Mouse (Mus musculus) heart, postnatal 36 days (tissue): ENCODE measurements around the gene Dbx1. TPM values are rescaled to one million over a fixed set of nuclear protein-coding genes. Genes with fewer than 3 reads are reported as not detected.

Source experiments
- DNase-seq, 2 experiments: peaks; one replicate each; pipeline ENCODE4 v3.0.0; 2021 to 2022
- intact Hi-C: fragments of 180-260 bp; cut with DNase I; formaldehyde crosslinking; loops from one replicate; pipeline ENCODE4 v1.15.1; 2025
- total RNA-seq, 2 experiments: library from RNA; stranded (reverse); gene quantifications; 2 replicates each; pipeline ENCODE4 v1.2.3; 2021

Dbx1 gene
- total RNA-seq, result not detected

DNA sequence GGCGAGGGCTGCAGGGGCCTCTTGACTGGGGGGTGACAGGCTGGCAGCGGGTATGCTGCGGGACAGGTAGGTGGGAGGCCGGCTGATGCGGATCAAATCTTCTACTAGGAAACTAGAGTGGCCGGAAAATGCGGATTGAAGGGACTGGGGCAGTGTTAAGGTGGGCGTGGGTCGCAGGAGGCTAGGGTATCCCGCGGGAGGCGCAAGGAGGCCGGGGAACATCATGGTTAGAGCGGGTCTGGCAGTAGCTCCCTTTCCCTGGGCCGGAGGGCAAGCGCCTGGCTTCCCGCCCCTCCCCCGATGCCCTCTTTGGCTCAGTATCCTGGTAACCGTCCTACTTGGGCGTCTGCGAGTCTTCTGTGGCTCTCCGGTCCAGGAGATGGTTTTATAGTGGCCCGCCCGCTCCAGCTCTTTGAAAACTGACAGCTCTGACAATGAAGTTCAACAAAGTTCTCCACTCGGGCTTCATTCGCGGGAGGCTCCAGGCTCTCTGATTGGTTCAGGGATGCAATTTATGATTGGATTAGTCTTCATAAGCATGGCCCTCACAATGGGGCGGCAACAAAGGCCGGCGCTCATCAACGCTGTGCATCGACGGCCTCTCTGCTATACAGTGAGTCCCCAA, at the start of gene Dbx1:
Dbx1 (minus strand) TSS at position 359 of the 625 bp plus-strand sequence.
- intact Hi-C loops, result no loop called here
- no peak for DNase-seq

DNA sequence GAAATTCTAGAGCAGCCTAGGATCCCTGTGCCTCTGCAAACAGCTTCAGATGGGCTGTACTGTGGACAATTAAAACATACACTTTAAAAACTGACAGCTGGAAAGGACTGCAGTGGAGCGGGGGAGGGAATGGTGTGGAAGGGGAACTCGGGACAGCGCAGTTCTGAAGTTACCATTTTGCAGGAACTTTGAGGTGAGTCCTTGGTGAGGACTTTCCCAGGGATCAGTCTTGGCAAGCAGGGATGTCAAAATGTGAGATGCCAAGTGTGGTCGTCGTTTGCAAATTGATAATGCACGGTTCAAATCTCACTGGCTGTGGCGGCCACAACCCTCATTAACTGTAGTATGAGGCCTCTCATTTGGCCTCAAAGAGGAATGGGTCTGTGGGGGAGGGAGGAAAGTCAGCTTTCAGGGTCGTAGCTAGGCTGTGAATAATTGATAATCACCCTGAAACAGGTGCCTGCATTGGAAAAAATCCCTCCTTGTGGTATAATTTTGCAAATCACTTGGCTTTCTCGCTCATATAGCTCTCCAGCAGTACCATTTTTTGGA, 42.3 kb upstream of the Dbx1 start:
- intact Hi-C loops, result no loop called here
- no peak for DNase-seq

DNA sequence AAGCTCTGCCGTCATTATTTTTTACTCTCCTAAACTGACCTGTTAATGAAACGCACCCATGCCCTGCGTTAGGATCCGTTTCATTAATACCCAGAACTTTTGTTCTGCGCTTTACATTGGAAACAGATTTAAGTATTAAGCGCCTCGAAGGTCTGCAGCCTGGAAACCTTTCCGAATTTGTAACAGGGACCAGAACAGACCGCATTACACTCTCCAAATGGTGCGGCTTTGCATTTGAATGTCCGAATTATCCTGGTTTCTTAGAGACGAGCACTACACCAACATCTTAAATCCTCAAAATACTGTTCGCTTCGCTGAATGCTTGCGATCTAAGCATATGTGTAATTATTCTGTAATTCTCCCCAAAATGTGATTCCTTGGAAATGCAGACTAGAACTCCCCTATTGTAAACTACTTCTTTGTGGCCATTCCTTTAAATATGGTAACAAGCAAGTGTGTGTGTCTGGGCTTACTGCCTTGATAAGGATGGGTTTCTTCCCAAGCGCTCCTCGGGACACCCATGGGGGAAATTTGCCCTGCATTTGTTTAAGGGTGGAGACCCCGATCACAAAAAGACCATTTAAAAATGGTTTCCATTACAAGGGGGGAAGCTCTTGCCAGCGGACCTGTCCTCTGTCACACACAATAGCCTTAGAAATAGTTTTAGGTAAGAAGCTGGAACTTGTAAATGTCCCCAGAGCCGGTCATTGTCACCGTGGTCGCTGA, 41.6 kb upstream of the Dbx1 start:
- intact Hi-C loops, result no loop called here
- DNase-seq, result no peak

DNA sequence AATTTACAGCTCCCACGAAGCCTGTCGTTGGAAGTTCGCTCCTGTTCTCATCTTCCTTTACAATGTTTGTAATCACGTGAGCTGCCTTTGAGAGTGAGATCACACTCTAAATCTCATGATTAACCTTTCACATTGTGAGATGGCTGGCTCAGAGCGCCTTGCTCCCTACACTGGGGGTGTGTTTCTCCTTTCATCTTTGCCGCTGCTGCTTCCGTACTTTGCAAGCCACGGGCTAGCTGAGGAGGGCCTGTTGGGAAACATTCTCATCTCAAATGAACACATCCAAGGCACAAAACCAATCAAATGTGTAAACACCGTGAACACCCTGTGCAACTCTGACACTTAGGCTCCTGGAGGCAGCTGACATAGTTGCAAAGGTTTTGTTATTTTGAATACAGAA, 40.5 kb upstream of the Dbx1 start:
- intact Hi-C loops, result no loop called here
- DNase-seq, result no peak

DNA sequence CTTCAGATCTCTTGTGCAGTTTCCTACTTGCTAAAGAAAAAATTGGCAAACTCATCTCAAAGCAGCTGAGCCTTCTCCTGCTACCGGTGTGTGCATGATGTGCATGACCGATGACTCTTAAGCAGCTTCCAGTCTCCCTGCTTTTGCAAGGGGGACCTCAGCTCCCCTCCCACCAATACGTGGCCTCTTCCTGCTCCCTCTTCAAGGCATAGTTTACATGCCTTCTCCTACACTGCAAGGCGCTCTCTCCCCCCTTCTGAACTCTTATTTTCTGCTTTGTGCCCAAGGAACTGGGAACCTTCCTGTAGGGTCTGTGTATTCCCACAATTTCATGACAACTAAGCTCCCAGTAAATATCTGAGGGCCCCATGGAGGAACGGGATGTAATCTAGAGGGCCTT, 40.0 kb upstream of the Dbx1 start:
- intact Hi-C loops, result no loop called here
- no peak for DNase-seq

DNA sequence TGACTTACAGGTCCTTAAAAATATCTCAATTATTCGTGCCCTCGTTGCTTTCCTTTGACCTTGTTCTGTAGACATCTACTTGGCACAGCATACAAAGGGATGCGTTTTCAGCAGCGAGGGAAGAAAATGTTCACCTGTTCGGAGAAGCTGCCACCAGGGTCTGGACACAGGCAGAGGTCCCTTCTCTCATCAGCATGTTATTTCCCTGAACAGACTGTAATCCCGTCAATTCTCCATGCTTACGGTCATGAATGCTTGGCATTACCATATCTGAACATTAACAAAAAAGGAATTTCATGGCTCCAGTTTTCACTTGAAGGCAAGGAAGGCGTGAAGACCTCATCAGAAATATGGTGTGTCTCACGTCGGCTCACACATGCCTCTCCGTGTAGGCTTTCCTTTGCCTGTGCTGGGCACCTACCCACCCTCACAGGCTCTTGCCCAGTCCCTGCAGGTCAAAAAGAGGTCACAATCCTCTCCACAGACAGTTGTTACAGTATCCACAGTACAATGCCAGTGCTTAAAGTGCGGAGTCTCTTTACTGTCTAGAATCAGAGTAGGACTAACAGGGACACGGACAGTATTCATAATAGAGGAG, 31.7 kb upstream of the Dbx1 start:
- intact Hi-C loops, result no loop called here
- no peak for DNase-seq

DNA sequence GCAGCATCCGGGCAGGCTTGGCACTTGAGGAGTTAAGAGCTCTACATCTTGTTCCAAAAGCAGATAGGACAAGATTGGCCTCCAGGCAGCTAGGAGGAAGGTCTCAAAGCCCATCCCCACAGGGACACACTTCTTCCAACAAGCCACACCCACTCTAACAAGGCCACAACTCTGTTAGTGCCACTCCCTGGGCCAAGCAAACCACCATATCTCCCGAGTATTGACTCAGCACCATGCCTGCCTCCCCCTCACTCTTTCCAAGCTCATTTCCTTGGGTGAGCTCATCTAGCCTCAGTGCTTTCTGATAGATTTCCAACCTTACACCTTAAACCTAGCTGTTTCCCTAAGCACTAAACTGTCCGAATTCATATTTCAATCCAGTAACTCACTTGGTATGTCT, 26.9 kb upstream of the Dbx1 start:
- no peak for DNase-seq
- intact Hi-C loops, result no loop called here

DNA sequence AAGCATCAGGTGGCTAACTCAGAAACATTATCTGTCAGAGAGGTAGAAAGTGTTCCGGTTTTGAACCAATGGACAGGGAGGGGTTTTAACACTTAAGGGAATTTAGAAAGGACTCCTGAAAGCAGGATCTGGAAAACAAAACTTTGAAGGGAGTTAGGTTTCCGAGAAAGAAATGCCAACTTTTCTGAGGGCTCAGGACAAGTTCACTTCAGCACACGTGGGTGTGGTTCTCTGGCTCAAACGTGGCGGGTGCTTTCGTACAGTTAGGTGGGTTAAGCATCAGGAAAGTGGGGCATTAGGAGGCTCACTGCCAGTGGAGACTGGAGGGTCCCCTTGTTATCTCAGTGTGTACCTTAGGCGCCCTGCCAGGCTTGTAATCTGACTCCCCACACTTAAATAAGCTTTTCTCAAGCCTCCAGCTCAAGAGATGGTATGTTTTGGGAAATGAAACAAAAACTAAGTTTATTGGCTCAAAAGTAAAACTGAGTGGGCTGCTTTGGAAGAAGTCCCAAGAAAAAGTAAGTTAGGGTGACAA, 25.9 kb upstream of the Dbx1 start:
- DNase-seq, result no peak

DNA sequence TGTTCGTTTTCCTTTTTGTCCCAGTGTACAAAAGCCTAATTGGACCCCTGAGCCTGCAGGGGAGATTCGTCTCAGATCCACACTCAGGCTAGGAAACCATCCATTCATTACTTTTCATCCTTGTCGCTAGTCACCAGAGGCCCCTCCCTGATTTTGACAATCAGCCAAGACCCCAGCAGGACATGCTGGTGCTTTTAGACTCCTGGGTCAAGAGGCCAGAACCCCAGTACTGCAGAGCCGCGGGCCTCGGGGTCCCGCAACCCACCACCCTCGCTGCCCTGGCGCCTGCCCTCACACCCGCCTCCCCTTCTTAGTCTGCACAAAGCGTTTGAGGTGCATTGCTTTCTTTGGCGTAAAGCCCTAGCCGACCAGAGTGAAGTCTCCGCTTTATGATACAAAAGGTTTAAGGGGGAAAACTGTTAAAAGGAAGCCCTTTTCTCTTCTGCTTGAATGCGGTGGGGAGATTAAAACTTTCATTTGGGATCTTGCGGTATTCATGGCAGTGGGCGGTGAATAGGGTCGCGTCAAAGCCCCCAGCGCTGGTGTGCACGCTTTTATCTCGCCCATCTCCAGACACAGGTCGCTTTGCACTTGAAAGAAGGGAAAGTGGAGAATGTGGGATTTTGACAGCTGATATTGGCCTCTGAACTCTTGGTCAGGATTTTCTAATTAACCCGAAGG, 25.3 kb upstream of the Dbx1 start:
- intact Hi-C loops, result no loop called here
- no peak for DNase-seq

More for the DNA sequence above, 25.9 kb upstream of the Dbx1 start:
- intact Hi-C loops, result no loop called here

DNA sequence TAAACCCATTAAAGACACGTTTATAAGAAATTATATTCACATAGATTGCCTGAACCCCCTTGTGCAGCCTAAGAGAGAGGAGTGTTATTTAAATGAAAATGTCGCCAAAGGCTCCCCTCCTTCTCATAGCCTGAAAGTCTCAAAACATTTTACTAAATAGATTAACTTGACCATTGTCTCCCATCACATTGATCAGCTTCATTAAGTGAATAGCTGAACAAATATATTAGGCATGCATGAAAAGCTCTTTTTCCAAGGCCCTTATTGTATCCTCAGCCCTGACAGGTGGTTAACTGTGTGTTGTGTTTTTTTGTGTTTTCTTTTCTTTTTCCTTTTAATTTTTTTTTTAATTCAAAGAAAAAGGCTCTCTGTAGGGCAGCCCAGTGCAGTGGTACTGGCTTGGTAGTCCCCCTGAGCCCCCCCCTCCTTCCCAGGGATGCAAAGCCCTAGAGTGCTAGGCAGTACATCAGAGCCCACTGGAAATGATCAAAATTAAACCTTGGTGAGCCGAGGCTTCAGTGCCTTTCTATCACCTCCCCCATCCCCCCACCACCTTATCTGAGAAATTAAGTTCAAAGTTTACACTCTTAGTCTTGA, 4.2 kb upstream of the Dbx1 start:
- intact Hi-C loops, result no loop called here
- DNase-seq, result no peak

DNA sequence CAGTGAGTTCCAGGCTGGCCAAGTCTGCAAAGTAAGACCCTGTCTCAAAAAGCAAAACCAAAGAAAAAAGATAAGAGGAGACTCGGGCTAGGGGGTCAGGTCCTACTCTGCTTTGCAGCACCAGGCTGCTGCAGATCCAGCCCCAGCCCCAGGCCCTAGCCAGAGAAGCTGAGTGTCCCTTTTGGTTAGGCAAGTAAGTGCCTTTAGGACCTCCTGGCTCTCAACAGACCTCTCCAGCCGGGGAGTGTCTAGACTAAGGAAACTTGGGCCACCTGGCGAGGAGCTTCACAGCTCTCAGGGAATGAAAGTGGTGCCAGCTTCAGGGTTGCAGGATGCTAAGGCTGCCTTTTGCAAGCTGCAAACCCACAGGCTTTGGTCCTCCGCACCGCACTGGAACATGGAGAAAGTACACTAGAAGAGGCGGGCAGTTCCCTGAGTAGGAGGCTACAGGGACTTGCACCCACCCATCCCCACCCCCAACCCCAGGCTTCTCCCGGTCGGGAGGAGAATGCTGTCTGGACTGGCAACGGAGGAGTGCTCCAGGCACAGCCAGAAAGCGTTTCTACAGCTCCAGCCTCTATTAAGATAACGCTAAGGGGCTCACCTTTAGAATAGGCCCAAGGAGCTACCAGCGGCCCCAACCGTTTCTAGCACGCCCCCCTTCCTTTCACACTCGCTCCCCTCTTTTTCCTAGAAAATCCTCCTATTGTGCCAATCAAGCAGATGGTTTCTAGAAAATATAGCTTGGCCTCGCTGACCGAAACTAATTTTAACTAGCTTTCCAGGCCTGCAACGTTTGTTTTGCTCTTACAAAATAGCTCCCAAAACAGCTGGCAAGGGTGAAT, 3.4 kb upstream of the Dbx1 start:
- intact Hi-C loops, result no loop called here
- DNase-seq, result no peak

DNA sequence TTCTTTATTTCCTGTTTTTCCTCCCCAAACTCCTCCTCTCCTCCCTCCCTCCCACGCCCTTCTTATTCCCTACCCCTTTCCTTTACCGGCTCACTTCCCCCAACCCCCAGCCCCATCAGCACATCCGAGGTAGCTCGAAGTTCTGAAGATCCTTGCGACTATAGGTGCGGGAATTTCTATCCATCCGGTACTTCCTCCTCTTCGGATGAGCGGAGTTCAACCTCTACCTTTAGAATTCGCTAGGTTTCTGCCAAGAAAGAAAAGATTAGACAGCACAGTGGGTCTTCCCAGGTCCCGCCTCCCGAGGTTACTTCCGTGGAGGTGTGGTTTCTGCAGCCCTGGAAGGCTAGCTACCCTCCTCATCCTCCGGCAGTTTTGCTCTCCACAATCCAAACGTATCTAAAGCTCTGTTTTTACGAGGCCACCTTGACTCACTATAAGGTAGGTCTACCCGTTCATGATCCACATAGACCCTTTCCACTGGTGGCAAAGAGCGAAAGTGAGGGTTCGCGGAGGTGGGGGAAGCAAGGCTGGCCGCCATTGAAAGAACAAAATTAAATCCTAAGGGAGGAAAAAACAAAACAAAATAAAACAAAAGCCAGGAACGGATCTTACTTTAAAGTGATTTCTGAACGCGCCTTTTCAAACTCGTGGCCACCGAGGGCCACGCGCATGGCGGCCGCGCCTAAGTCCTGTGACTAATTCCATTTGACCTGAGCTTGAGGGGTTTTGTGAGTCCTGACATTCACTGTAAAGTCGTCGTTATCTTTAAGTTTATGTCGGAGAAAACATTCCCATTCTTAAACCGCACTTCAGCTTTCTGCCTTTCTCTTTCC, 2.5 kb upstream of the Dbx1 start:
- intact Hi-C loops, result no loop called here

DNA sequence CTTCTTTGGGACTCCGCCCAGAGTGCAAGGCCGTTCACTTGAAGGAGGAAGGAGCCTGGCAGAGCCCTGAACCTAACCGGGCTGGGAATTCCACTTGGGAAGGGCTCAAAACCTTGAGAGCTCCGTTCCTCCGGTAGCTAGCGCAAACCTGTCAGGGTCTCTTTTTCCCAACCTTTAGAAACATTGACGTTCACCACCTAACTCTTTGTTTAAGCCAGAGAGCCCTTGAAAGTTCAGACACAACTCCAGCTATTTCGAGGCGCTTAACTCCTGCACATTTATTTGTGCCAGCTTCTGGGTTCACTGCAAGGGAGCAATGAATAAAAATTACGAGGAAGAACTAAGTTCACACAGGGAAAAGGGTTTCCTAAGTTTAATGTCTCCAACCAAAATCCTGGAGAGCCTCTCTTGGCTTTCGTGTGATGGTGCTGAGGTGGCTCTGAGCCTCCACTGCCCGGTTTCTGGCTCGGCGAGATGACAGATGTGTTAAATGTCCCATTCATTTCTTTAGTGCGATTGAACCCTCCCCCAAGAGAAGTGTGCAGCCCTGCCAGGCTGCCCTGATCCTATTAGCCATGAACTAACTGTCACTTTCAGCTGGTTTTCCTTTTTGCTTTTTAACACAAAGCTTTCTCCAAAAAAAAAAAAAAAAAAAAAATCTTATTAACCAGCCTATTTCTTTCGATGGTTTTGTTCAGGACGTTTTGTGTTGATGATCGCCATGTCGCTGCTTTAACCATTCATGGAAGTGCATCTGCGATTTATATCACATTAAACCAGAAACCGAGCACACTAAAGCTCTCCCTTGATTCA, 1.4 kb upstream of the Dbx1 start:
- no peak for DNase-seq
- intact Hi-C loops, result no loop called here

More for the DNA sequence above, 2.5 kb upstream of the Dbx1 start:
- DNase-seq, result no peak

DNA sequence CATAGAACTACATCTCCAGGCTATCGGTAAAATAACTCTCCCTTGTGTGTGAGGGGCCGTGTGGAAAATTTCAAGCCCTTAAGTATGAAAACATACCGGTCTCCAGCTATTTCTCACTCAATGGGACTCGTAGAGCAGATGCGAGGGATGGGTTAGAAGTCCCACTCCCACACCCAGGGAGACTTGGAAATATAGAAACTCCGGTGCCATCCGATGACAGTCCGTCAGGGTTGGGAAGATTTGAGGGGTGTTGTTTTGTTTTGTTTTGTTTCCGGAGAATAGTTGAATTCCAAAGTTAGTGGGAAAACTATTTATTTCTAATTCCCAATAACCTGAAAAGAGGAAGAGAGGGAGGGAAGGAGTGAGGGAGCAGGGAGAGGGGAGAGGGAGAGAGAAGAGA, 632 bp upstream of the Dbx1 start:
- intact Hi-C loops, result no loop called here
- no peak for DNase-seq

DNA sequence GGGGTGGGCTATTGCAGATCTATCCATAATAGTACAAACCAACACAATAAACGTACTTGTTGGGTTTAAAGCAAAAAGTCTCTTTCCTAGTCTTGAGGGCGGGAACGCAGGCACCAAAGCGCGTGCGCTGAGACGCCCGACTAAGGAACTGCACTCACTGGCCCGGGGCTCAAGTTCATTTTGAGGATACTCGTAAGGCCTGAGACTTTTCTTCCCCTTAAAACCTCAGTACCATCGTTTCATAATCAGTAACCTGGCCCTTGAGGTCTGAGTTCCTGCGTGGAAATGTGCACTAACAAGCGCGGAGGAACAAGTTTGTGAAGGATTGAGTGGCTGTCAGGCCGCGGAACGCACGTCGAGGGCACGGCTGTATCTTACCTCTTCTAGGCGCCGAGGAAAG, 678 bp downstream of the Dbx1 start:
- intact Hi-C loops, result no loop called here
- DNase-seq, result no peak

DNA sequence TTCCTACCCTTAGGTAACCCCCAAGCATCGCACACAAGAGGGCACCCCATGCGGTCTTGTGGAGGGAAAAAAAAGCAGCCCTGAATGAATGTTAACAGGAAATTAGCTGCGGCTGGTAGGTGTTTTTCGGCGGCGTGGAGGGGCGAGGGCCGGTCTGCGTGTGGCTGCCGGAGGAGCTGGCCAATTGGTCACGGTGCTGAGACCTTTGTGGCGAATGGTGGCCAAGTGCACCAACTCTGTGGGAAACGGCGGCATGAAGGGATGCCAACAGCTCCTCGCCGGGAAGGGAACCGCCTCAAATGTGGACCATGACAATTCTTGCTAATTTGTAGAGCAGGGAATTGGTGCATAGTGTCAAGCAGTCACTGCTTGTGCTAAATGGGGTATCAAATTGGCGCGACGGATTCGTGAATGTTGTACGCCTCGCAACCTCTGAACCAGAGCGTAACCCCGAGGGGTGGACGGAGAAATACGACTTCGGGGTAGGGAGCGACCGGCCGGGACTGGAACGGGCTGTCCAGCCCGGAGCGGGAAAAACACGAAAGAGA, 1.5 kb downstream of the Dbx1 start:
- no peak for DNase-seq
- intact Hi-C loops, result no loop called here

DNA sequence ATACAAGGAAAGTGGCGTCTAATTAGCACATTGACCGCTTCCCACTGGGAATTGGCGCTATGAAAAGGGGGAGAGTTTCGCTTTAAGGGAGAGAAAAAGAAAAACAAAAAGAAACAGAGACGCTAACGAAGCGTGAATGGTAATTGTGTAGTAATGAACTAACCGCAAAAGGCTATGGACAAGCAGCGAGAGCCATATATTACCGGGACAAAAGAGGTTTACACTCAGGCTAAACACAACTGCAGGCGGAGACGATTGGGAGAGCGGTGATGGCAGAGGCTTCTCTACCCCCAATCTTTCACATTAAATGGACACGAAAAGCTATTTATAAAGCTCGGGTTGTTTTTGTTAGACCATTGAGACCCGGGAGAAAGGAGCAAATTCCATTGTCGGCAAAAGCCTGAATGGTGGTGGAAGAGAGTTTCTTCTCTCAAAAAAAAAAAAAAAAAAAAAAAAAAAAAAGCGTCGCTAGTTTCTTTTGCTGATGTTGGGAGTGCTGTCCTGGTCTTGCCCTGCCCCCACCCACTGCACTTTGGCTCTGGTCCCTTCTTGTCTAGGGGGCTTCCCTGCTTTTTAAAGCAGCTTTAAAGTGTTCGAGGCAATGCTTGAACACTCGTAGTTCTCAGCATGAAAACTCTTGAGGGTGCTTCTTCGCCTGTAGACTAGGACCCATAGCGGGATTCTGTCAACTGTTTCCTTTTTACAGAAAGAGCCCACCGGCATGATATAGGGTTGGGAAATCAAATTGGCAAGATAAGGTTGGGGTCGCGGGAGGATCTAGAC, 2.2 kb downstream of the Dbx1 start:
- peak in 1 of 2 experiments; percentile 18 for DNase-seq
- intact Hi-C loops, result no loop called here
